Mouse (Mus musculus) MN1 (cell line): ENCODE data around the gene Nup210l.
A peak's percentile ranks its signal among the peaks of the same experiment; 100 is the strongest.
"Not testable (repeated sequence)": the region's sequence is repeated elsewhere in the genome, so short reads cannot be mapped to it uniquely, and the experiment has no call there.

Experiments
- DNase-seq: peaks from one replicate; pipeline ENCODE4 v3.0.0-alpha.2; 2016; ENCODE audit warnings: low spot score

Gene Nup210l

DNA sequence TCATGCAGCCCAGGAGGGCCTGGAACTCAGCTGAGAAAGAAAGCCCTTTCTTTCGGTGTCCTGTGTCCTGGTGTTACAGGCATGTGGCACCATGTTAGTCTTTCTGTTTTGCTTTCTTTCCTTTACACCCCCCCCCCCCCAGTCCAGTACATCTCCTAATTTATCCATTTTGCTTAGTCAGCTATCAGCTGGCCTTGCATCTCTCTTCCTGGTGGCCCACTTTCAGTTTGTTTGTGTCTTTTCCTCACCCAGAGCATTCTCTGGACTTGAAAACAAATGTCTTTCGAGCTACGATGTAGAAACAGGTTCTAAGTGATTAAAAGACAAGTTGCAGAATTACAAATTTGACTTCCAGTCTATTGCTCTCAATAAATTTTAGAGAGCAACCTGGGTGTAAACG is 118.5 kb downstream of the Nup210l start:
- no peak for DNase-seq

DNA sequence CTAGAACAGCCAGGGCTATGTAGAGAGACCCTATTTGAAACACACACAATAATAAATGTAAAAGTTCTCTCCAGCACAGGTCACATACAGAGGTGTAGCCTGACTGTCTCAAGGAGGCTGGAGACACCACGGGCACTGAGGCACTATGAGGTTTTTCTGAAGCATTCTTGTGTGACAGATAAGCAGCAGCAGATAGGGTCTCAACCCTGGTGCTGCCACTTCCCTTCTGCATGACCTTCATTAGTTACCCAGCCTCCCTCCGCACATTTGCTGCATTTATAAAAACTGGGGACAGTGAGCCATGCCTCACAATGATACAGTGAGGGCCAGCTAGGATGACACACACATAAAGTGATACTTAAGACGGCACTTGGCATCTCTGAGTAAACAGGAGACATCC is 119.0 kb downstream of the Nup210l start:
- DNase-seq = no peak

DNA sequence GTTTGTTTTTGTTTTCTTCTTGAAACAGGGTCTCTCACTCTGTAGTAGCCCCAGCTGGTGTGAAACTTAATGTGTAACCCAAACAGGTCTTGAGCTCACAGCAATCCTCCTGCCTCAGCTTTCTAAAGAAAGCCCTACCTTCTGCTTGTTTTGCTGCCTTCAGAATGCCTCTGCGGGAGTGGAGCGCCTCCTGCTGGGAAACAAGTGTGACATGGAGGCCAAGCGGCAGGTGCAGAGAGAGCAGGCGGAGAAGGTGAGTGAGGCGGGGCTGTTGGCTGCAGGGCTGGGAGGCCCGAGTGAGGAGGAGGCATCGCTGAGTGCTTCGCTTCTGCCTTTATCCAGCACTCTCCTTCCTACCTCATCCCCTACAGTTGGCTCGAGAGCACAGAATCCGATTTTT is 120.4 kb downstream of the Nup210l start:
- no peak for DNase-seq

DNA sequence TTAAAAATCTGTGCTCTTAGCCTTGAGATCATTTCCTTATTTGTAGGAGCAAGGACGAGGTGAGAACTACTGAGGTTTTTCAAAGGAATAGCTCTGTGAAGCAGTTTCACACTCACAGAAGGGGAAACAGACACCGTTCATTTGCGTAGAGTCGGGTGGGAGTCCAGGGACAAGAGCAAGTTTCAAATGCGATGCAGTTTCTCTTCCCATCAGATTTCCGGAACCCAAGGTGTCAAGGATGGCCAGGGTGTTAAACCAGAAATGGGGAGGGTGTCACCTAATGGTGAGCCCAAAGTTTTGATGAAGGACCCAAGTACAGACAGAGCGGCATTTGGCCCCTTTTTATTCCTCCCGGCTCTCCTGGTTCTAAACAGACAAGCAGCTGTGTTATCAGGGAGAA is 127.1 kb downstream of the Nup210l start:
- no peak for DNase-seq

DNA sequence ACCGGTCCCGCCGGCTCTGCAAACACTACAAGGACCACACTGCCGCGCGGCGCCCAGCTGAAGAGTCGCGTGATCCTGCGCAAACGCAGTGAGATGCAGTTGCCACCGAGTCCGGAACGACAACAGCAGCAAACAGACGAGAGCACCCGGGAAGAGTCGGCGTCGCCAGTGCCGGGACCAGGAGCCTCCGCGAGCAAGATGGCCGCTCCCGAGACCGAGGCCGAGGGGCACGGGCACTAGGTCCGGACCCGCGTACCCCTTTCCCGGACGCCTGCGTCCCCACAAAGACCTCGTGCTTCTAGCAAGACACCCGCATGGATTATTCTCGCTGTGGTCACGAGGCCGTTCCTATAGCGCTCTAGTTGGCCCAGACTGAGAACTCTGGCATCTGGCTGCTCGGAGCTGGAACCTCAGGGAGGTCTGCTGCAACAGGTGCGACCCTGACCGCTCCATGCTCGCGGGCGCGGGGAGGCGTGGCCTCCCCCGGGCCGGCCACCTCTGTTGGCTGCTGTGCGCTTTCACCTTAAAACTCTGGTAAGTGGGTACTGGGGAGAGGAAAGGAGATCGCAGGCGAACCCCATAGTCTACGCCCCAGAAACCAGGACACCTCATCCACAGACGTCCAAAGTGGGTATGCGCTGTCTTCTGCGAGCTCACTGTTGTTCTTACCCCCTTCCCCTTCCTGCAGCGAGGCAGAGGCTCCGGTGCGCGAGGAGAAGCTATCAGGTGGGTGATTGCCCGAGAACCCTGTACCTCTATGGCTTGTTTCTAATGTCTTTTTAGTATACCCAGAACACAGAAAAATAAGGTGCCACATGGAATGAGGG is 127.8 kb downstream of the Nup210l start, which contains the start of gene Jtb:
TSS of gene Jtb (plus strand) at position 91 of the 827 bp plus-strand sequence.
- DNase-seq = peak; percentile 96

DNA sequence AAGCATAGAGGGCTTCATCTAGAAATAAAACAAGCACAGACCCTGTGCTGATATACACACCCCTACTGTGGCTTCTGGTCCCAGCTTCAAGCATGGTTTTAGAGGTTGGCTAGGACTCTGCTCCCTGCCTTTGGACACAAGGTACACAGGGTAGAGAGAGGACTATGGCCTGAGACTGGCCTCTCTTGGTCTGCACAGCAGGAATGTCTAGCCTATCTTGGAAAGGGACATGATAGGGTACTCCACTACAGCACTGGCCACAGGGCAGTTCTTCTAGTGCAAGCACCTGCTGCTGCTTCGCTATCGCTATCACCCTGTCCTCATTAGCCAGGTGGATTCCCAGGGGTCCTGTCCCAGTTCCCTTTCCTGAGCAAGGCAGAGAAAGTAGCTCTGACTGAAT is 137.3 kb downstream of the Nup210l start:
- DNase-seq = no peak

DNA sequence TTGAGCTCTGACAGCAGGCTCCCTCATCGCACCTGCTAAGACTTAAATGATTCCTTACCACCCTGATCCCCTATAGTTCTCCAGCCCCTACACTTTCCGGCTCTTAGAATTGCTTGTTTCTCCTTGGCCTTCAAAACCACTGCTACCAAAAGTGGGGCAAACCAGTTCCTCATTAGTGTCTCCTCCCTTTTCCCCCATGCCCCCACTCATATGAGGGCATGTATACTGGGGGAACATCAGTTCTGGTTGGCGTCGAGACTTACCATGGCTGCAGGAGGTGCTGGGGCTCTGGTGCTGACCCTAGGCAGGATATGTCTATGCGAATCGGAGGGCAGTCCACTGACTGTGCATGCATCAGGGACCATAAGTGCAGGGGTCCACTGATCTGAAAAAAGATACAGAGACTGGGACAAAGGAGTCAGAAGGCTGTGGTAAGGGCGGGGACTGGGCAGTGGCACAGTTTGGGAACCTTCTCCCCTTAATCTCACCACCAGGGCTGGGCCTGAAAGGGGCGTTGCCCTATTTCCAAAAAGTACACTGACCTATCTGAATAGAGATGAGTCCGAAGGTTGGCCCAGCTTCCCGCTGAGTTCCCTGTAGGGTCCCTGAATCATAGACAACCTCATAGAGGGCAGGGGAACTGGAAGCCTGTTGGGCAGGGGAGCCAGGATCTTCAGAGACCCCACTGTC is 137.9 kb downstream of the Nup210l start:
- DNase-seq = no peak

DNA sequence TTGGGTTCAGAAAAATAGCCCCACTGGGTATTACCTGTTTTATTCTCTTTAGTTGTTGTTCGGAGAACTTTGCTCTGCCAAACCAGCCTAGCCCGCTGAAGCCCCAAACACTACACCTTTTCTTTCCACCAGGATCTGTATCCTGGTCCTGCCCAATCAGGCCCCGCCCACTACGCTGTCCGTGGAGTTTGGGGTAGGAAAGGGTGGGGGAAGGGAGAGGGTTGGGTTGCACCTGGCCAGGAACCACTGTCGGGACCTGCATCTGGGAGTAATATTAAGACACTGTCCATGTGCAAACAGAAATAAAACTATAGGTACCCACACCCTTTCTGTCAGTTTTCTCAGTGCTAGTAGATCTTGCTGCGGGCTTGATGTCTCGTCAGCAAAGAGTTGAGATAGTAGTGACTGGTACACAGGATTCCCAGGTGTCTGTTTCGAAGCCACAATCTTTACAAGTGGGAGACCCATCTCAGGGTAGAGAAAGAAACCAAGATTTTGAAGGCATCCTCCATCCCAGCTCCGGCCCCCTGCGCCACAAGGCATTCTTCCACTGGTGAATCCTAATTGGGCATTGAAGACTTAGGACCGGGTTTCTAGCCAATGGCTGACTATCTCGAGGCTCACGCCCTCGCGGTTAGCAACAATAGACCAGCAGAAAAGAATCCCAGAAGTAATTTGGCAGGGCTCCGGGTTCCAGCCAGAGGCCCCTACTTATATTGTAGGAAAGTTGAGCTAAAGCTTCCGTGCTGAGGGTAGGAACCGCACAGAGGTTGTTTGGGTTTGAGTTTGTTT is 139.2 kb downstream of the Nup210l start, which contains the start of gene Creb3l4:
TSS of gene Creb3l4 (minus strand) at position 529 of the 792 bp plus-strand sequence.
- DNase-seq = no peak

DNA sequence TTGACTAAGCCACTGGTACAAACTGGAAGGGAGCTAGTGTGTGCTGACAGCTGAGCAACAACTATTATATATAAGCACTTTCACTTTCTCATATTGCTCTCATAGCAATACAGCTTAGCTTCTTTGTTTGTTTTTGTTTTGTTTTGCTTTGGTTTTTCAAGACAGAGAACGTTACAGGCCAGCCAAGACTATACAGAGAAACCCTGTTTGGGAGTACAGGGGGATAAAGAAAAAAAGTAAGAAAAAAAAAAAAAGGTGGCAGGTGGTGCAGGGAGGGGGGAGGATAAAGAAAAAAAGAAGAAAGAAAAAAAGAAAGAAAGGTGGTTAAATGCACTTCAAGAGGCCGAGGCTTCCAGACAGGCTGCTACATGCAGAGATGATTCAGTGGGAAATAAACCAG is 141.5 kb downstream of the Nup210l start:
- DNase-seq = no peak

DNA sequence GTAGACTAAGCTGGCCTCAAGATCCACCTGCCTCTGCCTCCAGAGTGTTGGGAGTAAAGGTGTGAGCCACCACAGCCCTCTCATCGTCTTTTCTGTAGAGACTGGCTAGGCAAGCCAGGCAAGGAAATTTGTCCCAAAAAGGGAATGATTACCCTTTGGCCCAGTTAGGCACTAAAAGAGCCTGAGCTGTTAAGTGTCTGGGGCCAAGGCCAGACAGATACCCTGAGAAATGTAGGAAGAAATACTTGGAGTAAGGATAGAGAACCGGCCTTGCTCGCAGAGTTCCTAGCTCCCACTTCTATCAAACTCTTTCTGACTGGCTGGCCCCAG is 143.7 kb downstream of the Nup210l start:
- DNase-seq = no peak

DNA sequence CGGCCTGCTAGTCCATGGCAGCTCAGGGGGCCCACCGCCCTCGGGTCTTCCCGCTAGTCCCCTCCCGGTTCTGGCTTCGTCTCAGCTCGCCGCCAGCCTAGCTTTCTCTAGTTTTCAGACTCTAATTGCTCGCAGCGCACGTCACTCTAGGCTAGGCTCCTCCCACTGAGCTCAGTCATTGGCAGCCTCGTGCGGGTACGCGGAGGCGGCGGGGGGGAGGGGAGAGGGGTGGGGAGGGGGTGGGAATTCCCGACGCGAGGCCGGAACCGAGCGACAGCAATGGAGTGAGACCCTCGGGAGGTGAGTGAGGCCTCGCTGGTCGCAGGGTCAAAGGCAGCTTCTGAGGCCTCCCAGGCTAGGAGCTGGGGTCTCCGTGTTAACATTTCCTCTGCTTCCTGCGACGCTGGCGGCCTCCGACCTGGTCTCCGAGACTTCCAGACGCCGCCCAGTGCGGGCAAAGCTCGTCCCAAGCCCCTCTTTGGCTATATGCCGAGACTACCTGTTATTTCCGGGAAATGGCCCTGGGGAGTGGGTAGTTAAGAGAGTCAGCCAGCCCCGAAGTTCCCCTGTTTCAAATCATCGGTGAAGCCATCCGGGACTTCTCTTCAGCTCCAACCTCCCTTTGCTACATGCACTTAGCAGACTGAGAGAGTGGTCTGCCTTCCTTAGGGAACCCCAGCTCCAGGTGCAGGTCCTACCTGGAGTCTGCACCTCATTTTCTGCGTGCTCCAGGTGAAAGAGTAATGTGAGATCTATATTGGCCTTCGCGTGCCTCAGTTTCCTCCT is 144.2 kb downstream of the Nup210l start, which contains the start of gene Slc39a1:
TSS of gene Slc39a1 (plus strand) at position 213 of the 786 bp plus-strand sequence.
- peak; percentile 95 for DNase-seq

DNA sequence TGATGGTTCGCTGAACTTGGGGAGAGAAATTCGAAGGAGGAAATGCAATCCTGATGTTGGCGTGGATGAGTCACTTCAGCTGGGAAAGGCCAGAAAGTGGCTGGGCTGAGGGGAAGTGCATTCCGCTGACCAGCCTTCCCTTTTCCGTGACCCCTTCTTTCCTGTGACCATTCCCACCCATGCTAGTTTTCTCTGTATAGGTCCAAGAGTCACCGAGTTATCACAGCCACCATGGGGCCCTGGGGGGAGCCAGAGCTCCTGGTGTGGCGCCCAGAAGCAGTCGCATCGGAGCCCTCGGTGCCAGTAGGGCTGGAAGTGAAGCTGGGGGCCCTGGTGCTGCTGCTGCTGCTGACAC is 144.8 kb downstream of the Nup210l start:
- DNase-seq = peak; percentile 46

DNA sequence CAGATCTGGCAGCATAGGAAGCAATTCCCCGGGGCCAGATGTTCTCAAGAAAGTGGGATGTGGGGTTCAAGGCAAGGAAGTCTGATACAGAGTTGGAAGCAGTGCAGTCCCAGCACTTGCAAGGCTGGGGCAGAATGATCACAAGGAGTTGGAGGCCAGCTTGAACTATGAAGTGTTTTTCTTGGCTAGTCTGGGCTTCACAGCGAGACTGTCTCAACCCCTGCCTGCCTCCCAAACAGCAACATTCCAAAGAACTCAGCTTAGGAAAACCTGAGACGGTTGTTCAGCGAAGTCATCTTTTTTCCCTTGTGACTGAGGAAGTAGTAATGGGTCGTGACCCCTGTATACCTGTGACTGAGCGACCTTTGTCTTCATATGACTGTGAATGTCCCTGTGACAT is 146.9 kb downstream of the Nup210l start:
- DNase-seq = no peak

DNA sequence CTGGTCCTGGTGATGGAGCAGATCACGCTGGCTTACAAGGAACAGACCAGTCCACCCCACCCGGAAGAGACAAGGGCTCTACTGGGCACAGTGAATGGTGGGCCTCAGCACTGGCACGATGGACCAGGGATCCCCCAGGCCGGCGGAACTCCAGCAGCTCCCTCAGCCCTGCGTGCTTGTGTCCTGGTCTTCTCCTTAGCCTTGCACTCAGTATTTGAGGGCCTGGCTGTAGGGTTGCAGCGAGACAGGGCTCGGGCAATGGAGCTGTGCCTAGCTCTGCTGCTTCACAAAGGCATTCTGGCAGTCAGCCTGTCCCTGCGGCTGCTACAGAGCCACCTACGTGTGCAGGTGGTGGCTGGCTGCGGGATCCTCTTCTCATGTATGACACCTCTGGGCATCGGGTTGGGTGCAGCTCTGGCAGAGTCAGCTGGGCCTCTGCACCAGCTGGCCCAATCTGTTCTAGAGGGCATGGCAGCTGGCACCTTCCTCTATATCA is 147.8 kb downstream of the Nup210l start:
- not testable (repeated sequence) for DNase-seq

DNA sequence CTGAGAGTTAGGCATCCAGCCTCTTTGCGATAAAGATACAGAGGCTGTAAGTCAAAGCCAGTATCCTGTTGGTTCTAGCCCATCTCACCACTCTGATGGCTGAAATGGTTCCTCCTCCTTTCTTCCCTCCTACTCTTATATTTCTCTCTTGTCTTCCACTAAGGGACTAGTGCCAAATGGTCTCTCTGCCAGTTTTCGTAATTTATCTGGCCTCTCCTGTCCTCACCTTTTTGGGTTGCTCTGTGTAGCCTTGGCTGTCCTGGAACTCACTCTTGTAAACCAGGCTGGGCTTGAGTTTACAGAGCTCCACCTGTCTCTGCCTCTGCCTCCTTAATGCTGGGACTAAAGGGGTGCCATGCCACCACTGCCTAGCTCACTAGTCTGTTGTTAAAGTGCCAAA is 148.7 kb downstream of the Nup210l start:
- DNase-seq = not testable (repeated sequence)

DNA sequence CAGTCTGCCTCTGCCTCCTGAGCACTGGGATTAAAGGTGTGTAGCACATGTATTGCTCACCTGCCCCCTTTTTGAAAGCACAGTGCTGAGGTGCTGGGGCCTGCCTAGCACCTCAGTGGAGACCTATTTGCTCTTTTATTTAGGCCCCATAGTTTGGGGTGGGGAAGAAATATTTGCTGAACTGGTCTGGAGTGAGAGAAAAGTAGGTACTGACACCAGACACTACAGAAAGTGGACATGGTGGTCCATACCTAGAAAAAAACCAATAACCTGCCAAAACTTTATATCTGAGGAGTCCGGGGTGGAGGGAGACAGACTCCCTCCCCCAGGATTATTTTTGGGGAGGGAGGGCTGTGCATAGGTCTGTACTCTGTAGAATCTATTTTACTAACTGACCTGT is 149.2 kb downstream of the Nup210l start:
- DNase-seq = not testable (repeated sequence)

DNA sequence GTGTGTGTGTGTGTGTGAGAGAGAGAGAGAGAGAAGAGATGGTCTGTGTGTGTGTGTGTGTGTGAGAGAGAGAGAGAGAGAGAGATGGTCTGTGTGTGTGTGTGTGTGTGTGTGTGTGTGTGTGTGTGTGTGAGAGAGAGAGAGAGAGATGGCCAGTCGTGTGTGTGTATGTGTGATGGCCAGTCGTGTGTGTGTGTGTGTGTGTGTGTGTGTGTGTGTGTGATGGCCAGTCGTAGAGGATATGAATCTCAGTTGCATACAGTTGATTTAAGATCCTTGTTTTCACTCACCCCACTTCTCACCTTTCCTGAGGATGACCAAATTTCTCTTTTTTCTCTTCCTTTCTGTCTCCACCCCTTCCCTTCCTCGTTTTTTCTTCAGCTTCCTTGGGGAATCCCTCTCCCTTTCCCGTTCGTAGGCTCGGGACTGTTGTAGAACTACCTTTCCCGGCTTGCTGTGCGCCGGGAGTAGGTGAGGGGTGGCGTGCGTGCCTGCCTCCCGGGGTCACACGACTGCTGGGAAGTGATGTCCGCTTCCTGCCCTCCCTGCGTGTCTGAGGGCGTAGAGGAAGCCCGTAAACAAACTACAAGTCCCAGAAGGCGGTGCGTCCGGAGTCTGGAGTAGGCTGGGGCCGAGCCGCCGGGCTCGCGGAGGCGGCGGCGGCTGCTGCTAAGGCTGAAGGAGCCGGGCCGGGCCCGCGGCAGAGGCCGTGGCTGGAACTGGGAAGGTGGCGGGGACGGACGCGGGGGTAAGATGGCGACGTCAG is 149.9 kb downstream of the Nup210l start, which contains the start of gene Crtc2:
TSS of gene Crtc2 (plus strand) at position 511 of the 766 bp plus-strand sequence.
- peak; percentile 97 for DNase-seq

DNA sequence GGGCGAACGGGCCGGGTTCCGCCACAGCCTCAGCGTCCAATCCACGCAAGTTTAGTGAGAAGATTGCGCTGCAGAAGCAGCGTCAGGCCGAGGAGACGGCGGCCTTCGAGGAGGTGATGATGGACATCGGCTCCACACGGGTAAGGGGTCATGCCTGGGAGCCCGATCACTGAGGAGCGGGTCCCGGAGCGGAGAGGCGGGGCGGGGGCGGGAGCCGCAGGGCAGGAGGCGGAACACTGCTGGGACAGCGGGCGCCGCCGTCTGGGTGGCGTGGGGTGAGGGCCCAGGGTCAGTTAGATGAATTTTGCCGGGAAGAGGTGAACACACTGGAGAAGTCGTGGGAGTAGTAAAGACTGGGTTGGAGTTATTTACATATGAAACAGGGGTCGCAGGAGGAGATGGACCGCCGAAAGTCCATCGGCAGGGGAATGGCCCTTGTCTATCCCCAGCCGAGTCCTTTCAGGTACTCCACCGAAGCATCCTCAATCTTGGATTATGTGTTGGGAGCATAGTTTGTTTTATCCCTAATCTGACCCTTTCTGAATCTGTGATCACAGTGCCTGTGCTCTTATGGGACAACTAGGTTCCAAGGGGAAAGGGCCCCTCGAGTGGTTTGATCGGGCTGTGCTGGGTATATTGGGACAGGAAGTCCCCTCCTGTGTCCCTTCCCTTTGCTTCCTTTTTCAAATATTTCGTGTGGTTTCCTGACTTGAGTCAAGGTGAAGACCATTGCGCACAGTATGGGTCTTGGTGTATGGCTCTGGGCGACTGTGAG is 150.7 kb downstream of the Nup210l start:
- DNase-seq = no peak

DNA sequence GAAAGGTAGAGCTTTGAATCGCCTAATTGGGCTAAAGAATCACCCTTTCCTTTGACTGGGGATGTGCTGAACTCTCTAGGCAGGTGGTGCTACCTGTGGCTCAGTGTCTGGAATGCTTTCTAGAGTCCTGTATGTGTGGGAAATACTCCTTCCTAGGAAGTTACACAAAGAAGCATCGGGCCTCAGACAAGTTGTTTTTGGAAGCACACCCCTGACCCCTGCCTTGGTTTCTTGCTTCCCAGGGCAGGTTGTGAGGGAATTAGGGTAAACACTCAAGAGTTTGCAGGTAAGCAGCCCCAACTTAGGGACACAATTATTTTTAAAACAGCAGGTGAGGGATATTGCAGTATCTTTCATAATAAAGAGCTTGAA is 151.2 kb downstream of the Nup210l start:
- DNase-seq = no peak

DNA sequence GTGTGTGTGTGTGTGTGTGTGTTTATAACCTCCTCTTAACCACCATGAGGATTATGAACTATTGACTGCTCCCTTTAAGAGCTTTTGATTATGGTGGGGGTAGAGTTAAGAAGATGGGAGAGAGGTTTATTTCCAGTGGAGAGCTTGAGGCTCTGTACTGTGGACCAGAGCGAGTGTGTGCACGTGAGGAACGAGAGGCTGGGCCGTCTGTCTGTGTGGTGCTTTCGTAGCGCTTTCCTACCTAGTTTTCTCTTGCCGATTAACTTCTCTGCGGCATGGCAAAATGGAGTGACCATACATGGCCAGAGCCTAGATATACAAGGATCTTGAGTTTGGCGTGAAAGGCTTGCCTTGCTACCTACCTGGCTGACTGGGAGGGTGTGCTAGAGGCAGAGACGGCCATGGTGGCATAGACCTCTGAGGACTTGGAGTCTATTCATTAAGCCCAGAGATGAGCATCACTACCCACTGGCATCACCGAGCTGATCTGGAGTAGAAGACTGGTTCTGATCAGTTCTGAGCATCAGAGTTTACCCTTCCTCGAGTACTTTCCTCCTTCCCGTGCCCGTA is 151.9 kb downstream of the Nup210l start:
- no peak for DNase-seq
